Mouse (Mus musculus): ENCODE measurements around the gene Ptprg.
A peak's percentile ranks its signal among the peaks of the same experiment; 100 is the strongest.

Ptprg gene

GRCm38 (mm10) chr14:11553273-11553665 is at the start of gene Ptprg:
Ptprg (plus strand) TSS chr14:11553532.
- peak in 1 of 2 experiments; percentile 73 for DNase-seq (ENCODE audit: low spot score in 2 of 2)

GRCm38 (mm10) chr14:11503803-11504365 is 49.4 kb upstream of the Ptprg start:
- no peak for DNase-seq (ENCODE audit: low spot score in 2 of 2)

GRCm38 (mm10) chr14:11510173-11510572 is 43.2 kb upstream of the Ptprg start:
- no peak for DNase-seq (ENCODE audit: low spot score in 2 of 2)

GRCm38 (mm10) chr14:11519171-11519570 is 34.2 kb upstream of the Ptprg start:
- DNase-seq (ENCODE audit: low spot score in 2 of 2) = no peak

GRCm38 (mm10) chr14:11523052-11523451 is 30.3 kb upstream of the Ptprg start:
- no peak for DNase-seq (ENCODE audit: low spot score in 2 of 2)

- DNase-seq (ENCODE audit: low spot score in 2 of 2) = no peak
Observed at GRCm38 (mm10) chr14:11529591-11529990, 23.7 kb upstream of the Ptprg start.

- DNase-seq (ENCODE audit: low spot score in 2 of 2) = no peak
Observed at GRCm38 (mm10) chr14:11534456-11534855, 18.9 kb upstream of the Ptprg start.

GRCm38 (mm10) chr14:11536121-11536520 is 17.2 kb upstream of the Ptprg start:
- no peak for DNase-seq (ENCODE audit: low spot score in 2 of 2)

- no peak for DNase-seq (ENCODE audit: low spot score in 2 of 2)
Observed at GRCm38 (mm10) chr14:11551892-11552291, 1.4 kb upstream of the Ptprg start.

- peak; percentile 15 to 44 for DNase-seq (ENCODE audit: low spot score in 2 of 2)
Observed at GRCm38 (mm10) chr14:11552521-11553272, 635 bp upstream of the Ptprg start.

- peak; percentile 1 to 68 for DNase-seq (ENCODE audit: low spot score in 2 of 2)
Observed at GRCm38 (mm10) chr14:11553679-11554305, 460 bp downstream of the Ptprg start.

- DNase-seq (ENCODE audit: low spot score in 2 of 2) = peak; percentile 39 to 63
Observed at GRCm38 (mm10) chr14:11554306-11555041, 1.1 kb downstream of the Ptprg start.

GRCm38 (mm10) chr14:11555061-11555501 is 1.7 kb downstream of the Ptprg start:
- DNase-seq (ENCODE audit: low spot score in 2 of 2) = peak in 1 of 2 experiments; percentile 17

- peak in 1 of 2 experiments; percentile 38 for DNase-seq (ENCODE audit: low spot score in 2 of 2)
Observed at GRCm38 (mm10) chr14:11555521-11556355, 2.4 kb downstream of the Ptprg start.

GRCm38 (mm10) chr14:11556356-11557130 is 3.2 kb downstream of the Ptprg start:
- peak; percentile 10 to 62 for DNase-seq (ENCODE audit: low spot score in 2 of 2)

- DNase-seq (ENCODE audit: low spot score in 2 of 2) = no peak
Observed at GRCm38 (mm10) chr14:11558496-11558895, 5.2 kb downstream of the Ptprg start.

GRCm38 (mm10) chr14:11560641-11561232 is 7.4 kb downstream of the Ptprg start:
- DNase-seq (ENCODE audit: low spot score in 2 of 2) = no peak

- no peak for DNase-seq (ENCODE audit: low spot score in 2 of 2)
Observed at GRCm38 (mm10) chr14:11561397-11561796, 8.1 kb downstream of the Ptprg start.

- DNase-seq (ENCODE audit: low spot score in 2 of 2) = no peak
Observed at GRCm38 (mm10) chr14:11562870-11563269, 9.5 kb downstream of the Ptprg start.

GRCm38 (mm10) chr14:11563656-11564055 is 10.3 kb downstream of the Ptprg start:
- DNase-seq (ENCODE audit: low spot score in 2 of 2) = no peak
